Mouse (Mus musculus) midbrain, postnatal 0 days (tissue): ENCODE data around the gene Zmynd10. TPM values are rescaled to one million over a fixed set of nuclear protein-coding genes. Genes with fewer than 3 reads are reported as not detected.

Experiments used
- ATAC-seq: fragments of 200-750 bp; cut with Nextera tagmentation; 2 replicates; pipeline ENCODE4 v1.8.0; 2017; ENCODE audit warnings: moderate number of reproducible peaks, mild to moderate bottlenecking, moderate TSS enrichment, moderate library complexity; ENCODE audit not compliant: low FRiP score
- DNase-seq: peaks from one replicate; pipeline ENCODE4 v3.0.0-alpha.2; 2015; ENCODE audit warnings: low spot score
- H3K27ac ChIP-seq: fragments of 300-500 bp; sonication (generic); 2 replicates; pipeline ENCODE4 v1.5.1; 2014; ENCODE audit warnings: low read depth, mild to moderate bottlenecking, low read length, mixed read lengths
- H3K27me3 ChIP-seq: fragments of 300-500 bp; sonication (generic); 2 replicates; pipeline ENCODE4 v1.6.1; 2014; ENCODE audit warnings: low read length, control low read depth, mixed read lengths; ENCODE audit not compliant: insufficient read depth
- H3K36me3 ChIP-seq: fragments of 300-500 bp; sonication (generic); 2 replicates; pipeline ENCODE4 v1.6.1; 2014; ENCODE audit warnings: low read length, control low read depth, mixed read lengths; ENCODE audit not compliant: insufficient read depth
- H3K4me1 ChIP-seq: fragments of 300-500 bp; sonication (generic); 2 replicates; pipeline ENCODE4 v1.6.1; 2014; ENCODE audit warnings: mild to moderate bottlenecking, control low read depth, antibody characterized with exemption, low read length, mixed read lengths; ENCODE audit not compliant: insufficient read depth
- H3K4me2 ChIP-seq: fragments of 300-500 bp; sonication (generic); 2 replicates; pipeline ENCODE4 v1.6.1; 2014; ENCODE audit warnings: low read depth, mild to moderate bottlenecking, low read length, mixed read lengths; ENCODE audit not compliant: poor library complexity, severe bottlenecking
- H3K4me3 ChIP-seq: fragments of 300-500 bp; sonication (generic); 2 replicates; pipeline ENCODE4 v1.5.1; 2014; ENCODE audit warnings: low read depth, mild to moderate bottlenecking, low read length, moderate library complexity
- H3K9ac ChIP-seq: fragments of 300-500 bp; sonication (generic); replicated peaks from 2 replicates; pipeline ENCODE4 v1.6.1; 2014; ENCODE audit warnings: mild to moderate bottlenecking, low read length, moderate library complexity, mixed read lengths; ENCODE audit not compliant: poor library complexity, severe bottlenecking
- H3K9me3 ChIP-seq: fragments of 300-500 bp; sonication (generic); 2 replicates; pipeline ENCODE4 v1.6.1; 2016; ENCODE audit warnings: low read length, control low read depth
- CTCF ChIP-seq: IDR thresholded peaks from 2 replicates; pipeline ENCODE4 v1.5.1; 2016; ENCODE audit warnings: antibody characterized with exemption, mild to moderate bottlenecking
- WGBS: fragments of 180-500 bp; shearing (Covaris S2); extraction: QIAGEN DNeasy Blood & Tissue Kit; methylation state at CpG from one replicate; pipeline ENCODE4 v1.1.7; 2014; 5-methylcytosine and 5-hydroxymethylcytosine counted together
- polyA plus RNA-seq: library from polyadenylated mRNA; unstranded; fragments of >200 nt; fragmentation: Nextera tagmentation; extraction: Ambion mirVana; gene quantifications from 2 replicates; pipeline ENCODE4 v1.2.1, GENCODE M21; 2015
- total RNA-seq: library from RNA; depleted of rRNA; stranded (reverse); fragments of >200 nt; gene quantifications from 2 replicates; pipeline ENCODE4 v1.2.3, GENCODE M21; 2014

Gene Zmynd10
- total and polyA plus RNA-seq, 2 experiments from 2014 or later, result 3.3 to 4.9 TPM

DNA sequence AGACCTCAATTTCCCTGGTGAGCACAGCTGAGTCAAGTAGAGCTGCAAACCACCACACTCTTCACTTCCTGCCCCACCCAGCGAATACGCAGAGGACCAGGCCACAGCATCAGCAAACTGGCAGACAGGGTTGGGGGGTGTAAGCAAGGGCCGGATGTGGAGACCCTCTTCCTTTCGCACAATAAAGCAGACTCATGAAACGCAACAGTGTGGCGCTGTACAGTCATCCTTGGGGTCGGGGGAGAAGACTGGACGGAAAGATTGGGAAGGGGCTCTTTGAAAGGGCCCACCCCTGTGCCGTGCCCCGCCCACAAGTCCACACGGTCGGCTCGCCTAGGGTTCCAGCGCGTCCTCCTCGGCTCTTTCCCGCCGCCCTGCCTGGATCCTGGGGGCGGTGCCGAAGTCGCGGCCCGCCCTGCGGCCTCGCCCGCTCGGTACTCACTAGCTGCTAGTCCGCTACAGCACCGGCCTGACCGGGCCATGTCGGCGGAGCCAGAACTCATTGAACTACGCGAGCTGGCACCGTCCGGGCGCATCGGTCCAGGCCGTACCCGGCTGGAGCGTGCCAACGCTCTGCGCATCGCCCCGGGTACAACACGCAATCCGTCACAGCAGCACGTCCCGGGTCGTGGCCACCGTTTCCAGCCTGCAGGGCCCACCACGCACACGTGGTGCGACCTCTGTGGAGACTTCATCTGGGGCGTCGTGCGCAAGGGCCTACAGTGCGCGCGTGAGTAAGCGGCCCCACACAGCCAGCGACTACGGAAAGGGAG is 4.2 kb downstream of the Zmynd10 start, which contains the start of gene Rassf1:
Gene Rassf1, plus strand, starts transcription at position 439 of the 773 bp plus-strand sequence.
- 4% methylated on average over 62 of the region's 63 CpGs for WGBS
- Histone ChIP-seq H3K9ac (peak within 1 kb of the TSS; percentile 51), H3K27ac (no peak within 1 kb of the TSS), H3K27me3 (peaks cover 28% of the 10 kb centered on the region), H3K4me2 (peak within 1 kb of the TSS; percentile 56), H3K36me3 (no peaks in the 10 kb centered on the region), H3K4me3 (peak within 1 kb of the TSS; percentile 30), H3K9me3 (no peaks in the 10 kb centered on the region), H3K4me1 (peaks cover 11% of the 10 kb centered on the region; the same call in 1 of the 2 replicates)
- ATAC-seq, result no peak
- TF ChIP-seq CTCF, result no peak
- no peak for DNase-seq

DNA sequence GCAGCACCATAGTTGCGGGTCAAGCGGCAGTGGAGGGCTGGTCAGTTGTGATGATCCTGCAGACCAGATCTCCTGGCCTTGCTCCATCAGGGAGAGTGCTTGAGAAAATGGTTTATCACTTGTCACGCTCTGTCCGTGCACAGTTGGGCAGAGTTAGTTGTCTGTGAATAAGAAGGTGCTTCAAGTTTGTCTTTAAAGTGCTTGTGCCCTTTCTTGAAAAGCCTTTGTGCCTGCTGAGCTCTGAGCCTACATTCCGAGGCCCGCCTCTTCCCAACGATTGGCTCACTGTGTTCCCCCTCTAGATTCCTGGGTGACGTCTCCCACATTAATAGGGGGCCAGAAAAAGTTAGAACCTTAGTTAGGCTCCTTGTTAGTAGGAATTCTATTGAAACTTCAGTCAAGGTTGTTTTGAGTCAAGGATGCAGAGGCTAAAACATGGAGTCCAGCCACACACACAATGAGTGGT is 4.8 kb downstream of the Zmynd10 start:
- Histone ChIP-seq H3K27ac (no peak overlapping the region), H3K9me3 (no peaks in the 10 kb centered on the region), H3K4me3 (peak overlapping the region; percentile 30), H3K27me3 (peaks cover 28% of the 10 kb centered on the region), H3K36me3 (no peaks in the 10 kb centered on the region), H3K4me2 (peak overlapping the region; percentile 56; the same call in 1 of the 2 replicates), H3K4me1 (peaks cover 7% of the 10 kb centered on the region; the same call in 1 of the 2 replicates), H3K9ac (no peak overlapping the region)
- DNase-seq (no peak), ATAC-seq (no peak)
- no peak for TF ChIP-seq CTCF
- WGBS, result 16% methylated on average over 8 of the region's 8 CpGs

DNA sequence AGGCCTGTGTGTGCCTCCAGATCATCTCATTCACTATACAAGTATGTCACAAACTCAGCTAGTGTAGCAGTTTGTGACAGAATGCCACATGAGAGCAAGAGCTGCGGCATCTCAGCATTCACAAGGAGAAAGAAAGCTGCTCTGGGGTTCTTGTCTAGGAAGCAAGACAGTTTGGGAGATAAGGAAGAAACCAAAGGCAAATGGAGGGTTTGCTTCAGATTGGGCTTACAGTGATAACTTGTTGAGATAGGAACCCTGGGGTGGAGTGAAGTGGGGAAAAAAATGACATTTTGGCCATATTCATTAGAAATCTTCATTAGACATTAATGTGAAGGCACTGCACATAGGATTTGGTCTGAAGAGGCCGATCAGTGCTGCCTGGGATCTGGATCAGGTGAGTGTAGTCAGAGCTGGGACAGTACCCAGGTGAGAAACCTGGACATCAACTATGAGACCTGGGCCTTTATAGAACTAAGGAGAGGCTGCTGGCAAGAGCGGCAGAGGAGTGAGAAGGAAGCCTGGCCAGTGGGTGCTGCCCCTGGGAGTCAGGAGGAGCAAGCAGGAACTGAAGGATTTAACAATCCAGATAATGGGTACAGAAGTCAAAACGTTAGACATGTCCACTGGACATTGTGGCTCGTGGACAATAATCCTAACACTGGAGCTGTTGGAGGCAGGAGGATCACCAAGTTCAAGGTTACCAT is 5.7 kb downstream of the Zmynd10 start:
- Histone ChIP-seq H3K4me3 (no peak overlapping the region), H3K4me1 (no peaks in the 10 kb centered on the region; the same call in 1 of the 2 replicates), H3K27me3 (peaks cover 28% of the 10 kb centered on the region), H3K9me3 (no peaks in the 10 kb centered on the region), H3K27ac (no peak overlapping the region), H3K36me3 (peaks cover 6% of the 10 kb centered on the region), H3K4me2 (no peak overlapping the region), H3K9ac (no peak overlapping the region)
- no peak for TF ChIP-seq CTCF
- WGBS, result 80% methylated on average over 5 of the region's 5 CpGs
- ATAC-seq (no peak), DNase-seq (no peak)

DNA sequence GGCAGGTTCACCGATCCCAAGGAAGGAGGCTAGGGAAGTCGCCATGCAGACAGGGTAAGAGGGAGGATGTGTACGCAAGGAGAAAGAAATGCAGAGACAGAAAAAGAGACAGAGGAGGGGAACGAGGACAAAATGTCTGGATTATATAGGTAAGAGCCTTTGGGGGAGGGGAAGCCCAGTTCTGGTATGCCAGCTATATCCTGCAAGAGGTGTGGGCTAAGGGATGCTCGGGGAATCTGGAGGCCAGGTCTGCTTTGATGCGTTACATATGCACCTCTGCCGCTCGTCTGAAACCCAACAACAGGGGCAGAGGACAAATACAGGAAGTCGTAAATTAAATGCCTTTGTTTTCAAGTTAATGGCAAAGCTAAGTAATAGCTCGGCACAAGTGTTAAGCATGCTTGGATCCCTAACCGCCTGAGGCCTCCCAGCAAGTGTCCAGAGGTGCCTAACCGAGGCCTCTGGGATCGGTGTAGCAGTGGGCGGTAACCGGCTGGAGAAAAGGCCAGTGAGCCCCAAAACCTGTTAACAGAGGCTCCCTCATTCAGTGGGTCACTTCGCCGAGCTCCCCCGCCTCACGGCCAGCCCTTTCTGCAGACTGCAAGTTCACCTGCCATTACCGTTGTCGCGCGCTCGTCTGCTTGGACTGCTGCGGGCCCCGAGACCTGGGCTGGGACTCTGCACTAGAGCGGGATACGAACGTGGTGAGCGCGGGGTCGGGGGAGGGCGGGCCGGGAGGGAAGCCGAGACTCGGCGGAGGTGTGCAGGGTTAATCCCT is 6.6 kb downstream of the Zmynd10 start:
- ATAC-seq (peak; percentile 70), DNase-seq (no peak)
- Histone ChIP-seq H3K4me2 (peak overlapping the region; percentile 81), H3K4me1 (no peaks in the 10 kb centered on the region; the same call in 1 of the 2 replicates), H3K27me3 (peaks cover 28% of the 10 kb centered on the region), H3K4me3 (peak overlapping the region; percentile 74), H3K36me3 (peaks cover 15% of the 10 kb centered on the region), H3K9me3 (no peaks in the 10 kb centered on the region), H3K27ac (peak overlapping the region; percentile 78), H3K9ac (peak overlapping the region; percentile 74)
- WGBS, result 8% methylated on average over 36 of the region's 37 CpGs
- no peak for TF ChIP-seq CTCF

- peak; percentile 93 for ATAC-seq
- H3K4me1 ChIP-seq, result no peaks in the 10 kb centered on the region; the same call in 1 of the 2 replicates
- under 1% methylated on average over 49 of the region's 53 CpGs for WGBS
- H3K9me3 ChIP-seq, result no peaks in the 10 kb centered on the region
- peaks cover 19% of the 10 kb centered on the region for H3K36me3 ChIP-seq
- peak overlapping the region; percentile 74 for H3K4me3 ChIP-seq
- peaks cover 28% of the 10 kb centered on the region for H3K27me3 ChIP-seq
- peak; percentile 99 for DNase-seq
- H3K4me2 ChIP-seq, result peak overlapping the region; percentile 81
- H3K27ac ChIP-seq, result peak overlapping the region; percentile 79
- peak overlapping the region; percentile 74 for H3K9ac ChIP-seq
- peak; percentile 45 for TF ChIP-seq CTCF
Observed at GRCm38 (mm10) chr9:107554319-107554825, 7.3 kb downstream of the Zmynd10 start.
